Mouse (Mus musculus): Measurements from ENCODE around the gene Trpt1. TPM values are rescaled to one million over a fixed set of nuclear protein-coding genes. Genes with fewer than 3 reads are reported as not detected.

Gene Trpt1
- 9.0 and 10.5 TPM in 2 replicates for polyA plus RNA-seq (2014; fragmentation: Nextera tagmentation; extraction: Ambion mirVana)

DNA sequence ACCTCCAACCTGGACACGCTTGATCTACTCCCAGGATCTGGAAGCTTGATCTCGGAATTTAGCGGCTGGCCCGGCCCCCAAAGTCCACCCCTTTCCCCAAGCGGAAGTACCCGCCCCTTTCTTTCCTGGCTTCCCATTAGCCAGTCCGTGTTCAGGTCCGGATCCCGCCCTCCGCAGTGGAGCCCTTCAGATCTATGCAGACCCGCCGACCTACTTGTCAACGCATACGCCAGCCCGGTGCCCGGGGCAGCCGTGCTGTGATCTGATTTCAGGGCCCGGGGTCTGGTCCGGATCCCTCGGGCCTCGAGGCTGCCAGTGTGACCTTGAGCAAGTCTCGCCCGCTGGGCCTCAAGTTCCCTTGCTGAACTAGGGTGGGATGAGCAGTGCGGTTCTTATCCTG is at the start of gene Trpt1, which contains the start of gene Nudt22:
TSS of gene Trpt1 (plus strand) at position 126 of the 400 bp plus-strand sequence.
TSS of gene Nudt22 (minus strand) at position 112 of the 400 bp plus-strand sequence.
- Histone ChIP-seq H3K9me3 (ENCODE audit: low read depth, low read length) (no peaks in the 10 kb centered on the region), H3K36me3 (ENCODE audit: insufficient read depth) (peaks cover 21% of the 10 kb centered on the region), H3K9ac (peak within 1 kb of the TSS; percentile 68), H3K4me3 (ENCODE audit: low read depth, low read length) (peak within 1 kb of the TSS; percentile 55), H3K4me1 (ENCODE audit: insufficient read depth) (peaks cover 18% of the 10 kb centered on the region), H3K27me3 (ENCODE audit: insufficient read depth, low read length) (0 out of 2 replicates have a peak, but pooled peaks cover 2% of the 10 kb centered on the region), H3K4me2 (peak within 1 kb of the TSS; percentile 92), H3K27ac (ENCODE audit: low read depth) (peak within 1 kb of the TSS; percentile 61)
- ATAC-seq (ENCODE audit: insufficient read depth) (peak; percentile 81), DNase-seq (peak; percentile 94)
- no peak for TF ChIP-seq CTCF (IDR thresholded peaks at IDR 0.05; ENCODE audit: low read depth)
- WGBS: 1% methylated on average over 24 of the region's 24 CpGs

DNA sequence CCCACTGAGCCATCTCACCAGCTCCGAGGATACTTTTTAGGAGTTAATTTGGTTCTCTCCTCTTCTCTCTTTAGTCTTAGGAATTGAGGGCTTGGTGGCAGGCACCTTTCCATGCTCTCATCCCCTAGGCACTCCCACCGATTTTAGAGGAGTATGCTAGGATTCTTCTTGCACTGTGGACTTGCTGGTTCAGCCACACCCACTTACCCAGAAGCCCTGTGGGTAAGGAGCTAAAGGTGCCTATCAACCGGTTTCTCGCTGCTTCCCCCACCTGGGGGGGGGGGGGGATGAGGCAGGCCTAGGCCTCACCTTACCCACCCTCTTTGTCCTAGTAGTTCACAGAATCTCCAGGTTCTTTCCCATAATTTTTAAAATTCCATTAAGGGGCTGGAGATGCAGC is 48.2 kb upstream of the Trpt1 start:
- Histone ChIP-seq H3K9ac (no peak overlapping the region), H3K27ac (ENCODE audit: low read depth) (no peak overlapping the region)
- no peak for DNase-seq

DNA sequence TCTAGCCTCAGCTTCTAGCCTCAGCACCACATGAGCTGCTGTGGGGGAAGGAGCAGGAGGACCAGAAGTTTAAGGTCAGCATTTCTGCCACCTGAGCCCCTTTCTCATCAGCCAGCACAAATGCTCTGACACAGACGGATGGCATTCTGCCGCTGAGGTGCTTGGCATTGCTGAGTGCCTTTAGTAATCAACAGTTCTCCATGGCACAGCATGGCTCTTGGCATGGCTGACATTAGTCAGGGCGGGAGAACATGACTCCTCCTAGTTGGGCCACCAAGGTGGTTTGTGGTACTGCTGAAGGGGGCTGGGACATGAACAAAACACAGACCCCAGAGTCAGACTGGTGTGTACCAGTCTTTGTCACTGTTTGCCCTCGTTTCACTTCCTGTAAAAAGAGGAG is 47.7 kb upstream of the Trpt1 start:
- no peaks in the 10 kb centered on the region for H3K27me3 ChIP-seq (ENCODE audit: insufficient read depth, low read length)
- no peak for ATAC-seq (ENCODE audit: insufficient read depth)
- no peak for TF ChIP-seq CTCF (IDR thresholded peaks at IDR 0.05; ENCODE audit: low read depth)
- 0 out of 2 replicates have a peak, but pooled peaks cover 8% of the 10 kb centered on the region for H3K36me3 ChIP-seq (ENCODE audit: insufficient read depth)
- H3K4me3 ChIP-seq (ENCODE audit: low read depth, low read length): no peak overlapping the region
- no peak overlapping the region for H3K9ac ChIP-seq
- H3K4me2 ChIP-seq: no peak overlapping the region
- 75% methylated on average over 4 of the region's 4 CpGs for WGBS
- DNase-seq: no peak
- H3K9me3 ChIP-seq (ENCODE audit: low read depth, low read length): no peaks in the 10 kb centered on the region
- peaks cover 16% of the 10 kb centered on the region for H3K4me1 ChIP-seq (ENCODE audit: insufficient read depth)
- no peak overlapping the region for H3K27ac ChIP-seq (ENCODE audit: low read depth)

More for the DNA sequence above, 48.2 kb upstream of the Trpt1 start:
- WGBS: 61% methylated on average over 4 of the region's 4 CpGs
- no peak for TF ChIP-seq CTCF (IDR thresholded peaks at IDR 0.05; ENCODE audit: low read depth)
- H3K36me3 ChIP-seq (ENCODE audit: insufficient read depth): 0 out of 2 replicates have a peak, but pooled peaks cover 8% of the 10 kb centered on the region
- no peaks in the 10 kb centered on the region for H3K27me3 ChIP-seq (ENCODE audit: insufficient read depth, low read length)
- H3K4me2 ChIP-seq: no peak overlapping the region
- no peaks in the 10 kb centered on the region for H3K9me3 ChIP-seq (ENCODE audit: low read depth, low read length)
- ATAC-seq (ENCODE audit: insufficient read depth): no peak
- peaks cover 16% of the 10 kb centered on the region for H3K4me1 ChIP-seq (ENCODE audit: insufficient read depth)
- H3K4me3 ChIP-seq (ENCODE audit: low read depth, low read length): no peak overlapping the region

DNA sequence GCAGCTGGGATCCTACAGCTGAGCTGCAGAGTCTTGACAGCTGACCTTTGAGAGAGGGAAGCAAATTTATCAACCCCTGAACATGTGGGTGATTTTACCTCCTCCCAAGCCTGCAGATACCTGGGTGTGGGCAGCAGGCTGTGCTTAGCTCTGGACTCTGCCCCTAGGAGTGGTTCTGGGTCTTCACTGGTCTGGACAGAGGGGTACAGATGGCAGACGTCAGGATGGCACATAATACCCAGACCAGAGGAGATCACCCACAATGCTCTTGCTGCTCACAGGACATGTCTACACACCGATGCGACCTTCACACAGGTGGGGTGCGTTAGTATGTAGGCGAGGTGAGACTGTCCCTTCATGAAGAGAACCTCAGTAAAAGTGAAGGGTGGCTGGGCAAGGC is 46.4 kb upstream of the Trpt1 start:
- Histone ChIP-seq H3K4me2 (peak overlapping the region; percentile 95), H3K27me3 (ENCODE audit: insufficient read depth, low read length) (no peaks in the 10 kb centered on the region), H3K9me3 (ENCODE audit: low read depth, low read length) (no peaks in the 10 kb centered on the region), H3K4me3 (ENCODE audit: low read depth, low read length) (peak overlapping the region; percentile 55; the same call in 1 of the 2 replicates), H3K4me1 (ENCODE audit: insufficient read depth) (peaks cover 17% of the 10 kb centered on the region), H3K27ac (ENCODE audit: low read depth) (no peak overlapping the region), H3K9ac (no peak overlapping the region), H3K36me3 (ENCODE audit: insufficient read depth) (peaks cover 19% of the 10 kb centered on the region)
- DNase-seq (no peak), ATAC-seq (ENCODE audit: insufficient read depth) (no peak)
- TF ChIP-seq CTCF (IDR thresholded peaks at IDR 0.05; ENCODE audit: low read depth): no peak
- 88% methylated on average over 5 of the region's 5 CpGs for WGBS

DNA sequence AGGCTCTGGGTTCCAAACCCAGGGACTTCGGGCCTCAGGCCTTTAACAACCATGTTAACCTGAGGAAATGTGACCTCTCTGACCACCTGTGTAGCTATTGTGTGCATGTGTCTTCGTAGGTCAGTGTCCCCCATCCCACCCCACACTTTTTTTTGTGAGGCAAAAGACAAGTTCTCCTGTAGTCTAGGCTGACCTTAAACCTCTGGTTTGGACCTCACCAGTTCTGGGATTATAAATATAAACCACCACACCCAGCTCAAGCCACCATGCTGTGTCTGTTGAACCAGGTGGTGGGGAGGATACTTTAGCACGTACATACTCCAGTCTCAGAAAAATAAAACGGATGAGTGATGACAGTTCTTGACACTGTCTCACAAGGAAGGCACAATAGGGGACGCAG is 46.0 kb upstream of the Trpt1 start:
- DNase-seq: no peak
- Histone ChIP-seq H3K27ac (ENCODE audit: low read depth) (peak overlapping the region; percentile 99), H3K36me3 (ENCODE audit: insufficient read depth) (peaks cover 21% of the 10 kb centered on the region), H3K9me3 (ENCODE audit: low read depth, low read length) (no peaks in the 10 kb centered on the region), H3K4me2 (peak overlapping the region; percentile 95), H3K4me3 (ENCODE audit: low read depth, low read length) (peak overlapping the region; percentile 55), H3K4me1 (ENCODE audit: insufficient read depth) (peaks cover 17% of the 10 kb centered on the region), H3K9ac (peak overlapping the region; percentile 73), H3K27me3 (ENCODE audit: insufficient read depth, low read length) (no peaks in the 10 kb centered on the region)
- ATAC-seq (ENCODE audit: insufficient read depth): no peak
- WGBS: 52% methylated on average over 5 of the region's 5 CpGs
- no peak for TF ChIP-seq CTCF (IDR thresholded peaks at IDR 0.05; ENCODE audit: low read depth)

DNA sequence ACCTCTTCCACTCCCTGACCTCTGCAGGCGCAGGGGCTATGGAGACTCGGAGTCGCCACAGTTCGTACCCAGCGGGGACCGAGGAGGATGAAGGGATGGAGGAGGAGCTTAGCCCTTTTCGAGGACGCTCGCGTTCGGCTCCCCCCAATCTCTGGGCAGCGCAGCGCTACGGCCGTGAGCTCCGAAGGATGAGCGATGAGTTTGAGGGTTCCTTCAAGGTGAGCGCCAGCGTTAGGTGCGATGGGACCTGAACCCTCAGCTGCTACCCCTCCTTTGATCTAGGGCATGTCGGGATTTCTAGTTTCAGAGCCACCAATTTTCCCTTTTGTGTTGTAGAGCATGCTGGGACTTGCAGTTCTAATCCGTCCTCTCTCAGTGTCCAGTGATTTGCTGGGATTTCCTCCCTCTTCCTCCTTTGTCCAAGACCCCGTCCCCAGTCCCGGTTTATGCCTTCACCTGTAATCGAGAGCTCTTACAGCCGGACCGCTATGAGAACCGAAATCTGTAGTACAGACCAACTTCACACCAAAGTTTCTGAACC is 45.2 kb upstream of the Trpt1 start:
- no peaks in the 10 kb centered on the region for H3K27me3 ChIP-seq (ENCODE audit: insufficient read depth, low read length)
- peak; percentile 27 for ATAC-seq (ENCODE audit: insufficient read depth)
- peak overlapping the region; percentile 73 for H3K9ac ChIP-seq
- H3K4me3 ChIP-seq (ENCODE audit: low read depth, low read length): peak overlapping the region; percentile 55
- H3K9me3 ChIP-seq (ENCODE audit: low read depth, low read length): no peaks in the 10 kb centered on the region
- peak; percentile 79 for DNase-seq
- peak overlapping the region; percentile 99 for H3K27ac ChIP-seq (ENCODE audit: low read depth)
- peaks cover 27% of the 10 kb centered on the region for H3K36me3 ChIP-seq (ENCODE audit: insufficient read depth)
- WGBS: under 1% methylated on average over 28 of the region's 28 CpGs
- peaks cover 17% of the 10 kb centered on the region for H3K4me1 ChIP-seq (ENCODE audit: insufficient read depth)
- no peak for TF ChIP-seq CTCF (IDR thresholded peaks at IDR 0.05; ENCODE audit: low read depth)
- peak overlapping the region; percentile 95 for H3K4me2 ChIP-seq

DNA sequence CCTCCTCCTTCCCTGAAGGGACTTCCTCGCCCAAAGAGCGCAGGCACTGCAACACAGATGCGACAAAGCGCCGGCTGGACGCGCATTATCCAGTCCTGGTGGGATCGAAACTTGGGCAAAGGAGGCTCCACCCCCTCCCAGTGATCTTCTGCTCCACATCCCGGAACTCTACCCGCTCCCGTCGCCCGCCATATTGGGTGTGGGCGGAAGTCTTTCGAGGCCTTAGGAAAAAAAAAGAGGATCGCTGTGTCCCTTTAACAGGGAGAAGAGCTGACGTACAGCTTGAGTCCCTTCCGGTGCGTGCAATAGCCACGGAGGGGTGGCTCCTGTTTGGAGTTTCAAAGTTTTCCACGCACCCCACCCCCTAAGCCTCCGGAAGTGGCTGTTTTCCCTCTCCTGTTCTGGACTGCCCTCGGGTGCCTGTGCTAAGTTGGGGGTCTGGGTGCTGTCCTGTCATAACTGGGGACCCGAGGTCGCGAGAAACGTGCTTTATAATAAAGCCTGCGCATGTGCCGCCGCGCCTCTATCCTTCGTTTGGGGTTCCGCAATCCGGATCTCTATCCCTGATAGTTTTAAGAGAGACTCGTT is 44.5 kb upstream of the Trpt1 start:
- ATAC-seq (ENCODE audit: insufficient read depth): peak; percentile 80

More for the DNA sequence above, 44.5 kb upstream of the Trpt1 start:
- Histone ChIP-seq H3K36me3 (ENCODE audit: insufficient read depth) (peaks cover 33% of the 10 kb centered on the region), H3K4me1 (ENCODE audit: insufficient read depth) (peaks cover 17% of the 10 kb centered on the region), H3K27ac (ENCODE audit: low read depth) (peak overlapping the region; percentile 99), H3K9ac (peak overlapping the region; percentile 73), H3K27me3 (ENCODE audit: insufficient read depth, low read length) (no peaks in the 10 kb centered on the region), H3K4me3 (ENCODE audit: low read depth, low read length) (peak overlapping the region; percentile 55), H3K4me2 (peak overlapping the region; percentile 95), H3K9me3 (ENCODE audit: low read depth, low read length) (no peaks in the 10 kb centered on the region)
- peak; percentile 96 for DNase-seq
- 1% methylated on average over 35 of the region's 35 CpGs for WGBS
- no peak for TF ChIP-seq CTCF (IDR thresholded peaks at IDR 0.05; ENCODE audit: low read depth)
